Mouse (Mus musculus) left cerebral cortex, adult 18-20 months (tissue): ENCODE measurements around the gene Bri3bp. TPM values are rescaled to one million over a fixed set of nuclear protein-coding genes. Genes with fewer than 3 reads are reported as not detected.
A peak's percentile ranks its signal among the peaks of the same experiment; 100 is the strongest.
"Not testable (repeated sequence)": the region's sequence is repeated elsewhere in the genome, so short reads cannot be mapped to it uniquely, and the experiment has no call there.

ENCODE experiments used
- DNase-seq, 2 experiments: peaks; one replicate each; pipeline ENCODE4 v3.0.0; 2021 to 2022; ENCODE audit warnings: low spot score in 2 of 2, mixed read lengths in 1 of 2
- long read RNA-seq, 2 experiments: library from polyadenylated mRNA; stranded (forward); transcript quantifications; one replicate each; pipeline ENCODE4 v2.0.0; 2021
- total RNA-seq, 2 experiments: library from RNA; stranded (reverse); gene quantifications; 2 replicates each; pipeline ENCODE4 v1.2.3; 2021

Bri3bp gene
- 10 to 100 TPM; 91.8 to 96.3 TPM for total RNA-seq
- long read RNA-seq, experiment 1, full-length matches to known transcripts: 23 of 41 reads
- long read RNA-seq, experiment 1, partial matches to known transcripts: 1 of 41 reads
- long read RNA-seq, experiment 1, other reads (novel, unspliced or antisense): 17 of 41 reads
- long read RNA-seq, experiment 2, full-length matches to known transcripts: 30 of 53 reads
- long read RNA-seq, experiment 2, partial matches to known transcripts: 0 of 53 reads
- long read RNA-seq, experiment 2, other reads (novel, unspliced or antisense): 23 of 53 reads

DNA sequence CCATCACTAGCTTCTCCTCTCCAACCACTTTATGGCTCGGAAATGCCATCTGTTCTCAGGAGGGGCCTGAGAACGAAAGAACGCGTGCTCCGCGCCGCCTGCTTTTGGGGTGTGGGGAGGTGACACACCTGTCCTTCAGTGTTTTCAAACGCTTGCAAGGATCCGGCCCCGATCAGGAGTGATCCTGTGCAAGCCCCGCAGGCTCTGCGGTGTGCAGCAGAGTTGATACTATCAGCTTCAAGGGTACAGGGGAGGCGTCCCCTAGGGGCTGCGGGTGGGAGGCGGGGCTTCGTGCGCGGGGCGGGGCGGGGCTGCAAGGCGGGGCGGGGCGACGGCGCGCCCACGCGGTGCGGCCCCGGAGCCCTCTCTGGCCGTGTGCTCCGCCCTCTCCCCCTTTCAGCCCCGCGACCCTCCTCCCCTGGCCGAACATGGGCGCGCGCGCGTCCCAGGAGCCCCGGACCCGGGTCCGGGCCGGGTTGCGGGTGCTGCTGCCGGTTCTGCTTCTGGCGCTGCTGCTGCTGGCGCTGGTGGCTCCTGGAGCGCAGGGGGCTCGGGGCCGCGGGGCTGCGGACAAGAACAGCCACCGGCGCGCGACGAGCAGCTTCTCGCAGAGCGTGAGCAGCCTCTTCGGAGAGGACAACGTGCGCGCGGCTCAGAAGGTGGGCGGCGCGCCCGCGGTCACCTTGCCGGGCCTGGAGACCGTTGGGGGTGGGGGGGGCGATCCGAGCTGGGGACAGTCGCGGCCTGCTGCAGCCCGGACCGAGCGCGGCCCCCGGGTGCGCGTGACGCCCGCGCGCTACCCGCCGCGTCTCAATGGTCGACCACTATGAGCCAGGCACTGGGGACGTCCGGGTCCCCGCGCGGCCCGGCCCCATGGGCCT, at the start of gene Bri3bp:
Gene Bri3bp (plus strand): TSS at position 335 of the 881 bp plus-strand sequence.
- peak; percentile 44 to 54 for DNase-seq

GRCm38 (mm10) chr5:125391609-125392008, 49.8 kb upstream of the Bri3bp start:
- peak; percentile 84 to 88 for DNase-seq

- DNase-seq: not testable (repeated sequence)
These were observed 49.2 kb upstream of the Bri3bp start for GRCm38 (mm10) chr5:125392176-125392575.

DNA sequence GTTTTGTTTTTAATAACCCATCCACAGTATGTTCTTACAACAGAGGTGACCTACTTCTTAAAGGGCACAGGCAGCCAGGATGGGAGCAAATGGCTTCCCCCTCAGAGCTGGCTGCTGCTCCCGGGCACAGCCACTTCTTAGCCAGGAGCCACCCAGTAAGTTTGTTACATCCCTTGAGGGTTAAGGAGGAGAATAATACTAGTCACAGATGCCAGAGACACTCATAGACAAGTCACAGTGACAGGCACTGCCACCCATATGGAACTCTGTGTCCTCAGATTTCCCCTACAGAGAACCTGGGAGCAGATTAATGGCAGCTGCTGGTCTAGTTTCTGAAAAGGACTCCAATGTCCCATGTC, 48.8 kb upstream of the Bri3bp start:
- no peak for DNase-seq

DNA sequence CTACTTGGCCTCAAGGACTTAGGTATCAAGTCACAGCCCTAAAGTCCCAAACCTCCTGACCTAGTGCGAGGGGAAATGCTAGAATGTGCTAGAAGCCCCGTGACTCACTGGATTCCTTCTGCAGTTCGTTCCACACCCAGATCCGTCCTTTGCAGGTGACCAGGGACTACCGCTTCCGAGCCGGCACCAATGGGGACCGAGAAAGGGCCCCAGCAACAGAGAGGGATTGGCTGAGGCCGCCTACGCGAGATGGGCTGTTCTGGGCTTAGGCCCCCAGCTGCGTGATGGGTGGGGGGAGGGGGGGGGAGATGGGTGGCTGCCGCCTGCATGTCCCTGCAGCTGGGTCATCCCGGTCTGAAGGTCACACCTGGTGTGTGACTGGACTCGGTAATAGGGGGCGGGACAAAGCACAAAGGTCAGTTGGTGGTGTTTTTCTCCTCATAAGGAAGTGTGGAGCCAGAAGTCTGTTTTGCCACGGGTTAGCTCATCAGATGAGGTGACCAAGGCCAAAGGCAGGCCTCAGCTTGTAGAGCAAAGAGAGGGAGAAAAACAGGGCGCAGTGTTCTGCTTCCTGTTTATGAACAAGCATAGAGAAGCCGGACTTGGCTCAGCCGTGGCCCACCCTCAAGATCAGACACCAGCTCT, 48.3 kb upstream of the Bri3bp start:
- DNase-seq: peak; percentile 96 to 97

DNA sequence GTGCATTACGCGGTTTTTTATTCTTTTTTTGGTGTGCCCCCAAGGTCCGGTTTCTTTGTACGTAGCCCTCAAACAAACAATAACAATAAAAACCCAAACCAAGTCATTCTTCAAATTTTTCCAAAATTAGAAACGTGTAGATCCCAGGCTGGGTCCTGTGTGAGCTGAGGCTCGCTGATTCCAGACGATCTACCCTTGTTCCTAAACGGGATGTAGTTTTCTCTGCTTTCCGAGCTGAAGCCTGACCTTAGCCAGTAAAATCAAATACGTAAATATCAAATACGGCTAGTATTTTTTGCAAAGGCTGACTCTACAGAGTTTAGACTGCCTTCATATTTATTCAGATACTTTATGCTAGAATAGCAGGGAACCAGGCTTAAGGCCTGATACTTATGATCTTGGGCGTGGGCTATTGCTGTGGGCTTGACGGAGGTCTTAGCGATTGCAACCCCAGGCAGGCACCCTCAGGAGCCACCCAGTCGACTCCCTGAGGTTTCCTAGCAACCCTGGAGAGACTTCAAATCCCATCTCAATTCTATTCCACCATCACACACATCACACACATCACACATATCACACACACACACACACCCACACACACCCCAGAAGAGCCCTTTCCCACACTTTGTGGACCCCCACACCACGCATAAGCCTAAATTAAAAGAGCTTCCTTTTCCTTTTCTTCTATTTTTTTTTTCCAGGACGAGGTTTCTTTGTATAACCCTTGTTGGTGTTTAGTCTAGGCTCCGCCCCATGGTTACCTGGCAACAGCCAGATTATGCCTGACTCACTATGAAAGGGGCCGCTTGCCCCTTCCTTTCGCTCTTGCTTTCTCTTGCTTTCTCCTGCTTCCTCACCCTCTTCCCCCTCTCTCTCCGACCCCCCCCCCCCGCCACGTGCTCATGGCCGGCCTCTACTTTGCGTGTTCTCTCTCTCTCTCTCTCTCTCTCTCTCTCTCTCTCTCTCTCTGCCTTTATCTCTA, 47.5 kb upstream of the Bri3bp start:
- peak; percentile 57 to 66 for DNase-seq

GRCm38 (mm10) chr5:125395008-125395407, 46.4 kb upstream of the Bri3bp start:
- no peak for DNase-seq

- no peak for DNase-seq
These were observed 40.5 kb upstream of the Bri3bp start for GRCm38 (mm10) chr5:125400903-125401302.

- DNase-seq: no peak
These were observed 38.9 kb upstream of the Bri3bp start for GRCm38 (mm10) chr5:125402476-125402875.

- DNase-seq: no peak
These were observed 38.4 kb upstream of the Bri3bp start for GRCm38 (mm10) chr5:125402991-125403390.

GRCm38 (mm10) chr5:125403481-125404465, 37.6 kb upstream of the Bri3bp start:
- DNase-seq: peak; percentile 84

DNA sequence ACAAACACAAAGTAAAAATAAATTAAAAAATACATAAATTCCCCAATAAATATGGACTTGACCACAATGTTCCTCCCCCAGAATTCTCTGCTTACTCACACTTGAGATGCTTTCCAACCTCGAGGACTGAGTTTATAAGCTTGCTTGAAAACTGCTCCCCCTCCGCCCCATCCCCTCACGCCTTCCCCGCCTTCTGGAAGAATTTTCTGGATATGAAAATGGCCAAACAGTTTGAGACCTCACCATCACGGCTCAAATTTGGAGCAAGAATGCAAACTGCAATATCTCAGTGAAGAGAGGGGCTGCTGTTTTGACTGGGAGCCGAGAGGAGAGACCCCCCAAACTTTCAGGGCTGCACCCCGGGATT, 36.8 kb upstream of the Bri3bp start:
- peak in 1 of 2 experiments; percentile 28 for DNase-seq

DNA sequence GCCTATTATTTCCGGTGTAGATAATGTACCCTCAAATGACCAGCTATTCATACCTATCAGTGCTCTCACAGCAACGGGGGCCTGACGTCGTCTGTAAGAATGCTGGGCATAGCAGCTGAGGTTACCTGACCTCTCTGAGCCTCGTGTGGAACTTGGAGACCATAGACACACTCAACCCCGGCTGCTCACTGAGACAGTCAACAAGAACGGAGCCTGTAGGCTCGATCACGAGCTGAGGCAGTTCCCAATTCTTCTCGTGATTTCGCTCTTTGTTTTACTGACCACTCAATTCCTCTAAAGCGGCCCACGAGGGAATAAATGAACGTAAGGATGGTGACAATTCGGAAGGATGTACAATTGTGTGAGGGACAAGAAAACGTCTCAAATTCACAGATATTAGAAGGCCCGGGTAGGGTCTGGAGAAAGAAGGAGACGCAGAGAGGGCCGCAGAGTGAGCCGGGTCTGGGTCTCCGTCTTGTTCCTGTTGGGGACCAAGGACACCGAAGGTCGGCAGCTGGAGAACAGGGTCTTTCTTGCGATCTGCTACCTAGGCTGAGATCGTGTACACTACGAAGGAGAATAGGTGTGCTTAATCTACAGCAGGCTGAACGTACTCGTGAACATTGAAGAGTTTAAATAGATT, 36.3 kb upstream of the Bri3bp start:
- peak; percentile 57 to 61 for DNase-seq

GRCm38 (mm10) chr5:125405546-125406248, 35.7 kb upstream of the Bri3bp start:
- peak; percentile 84 to 86 for DNase-seq

DNA sequence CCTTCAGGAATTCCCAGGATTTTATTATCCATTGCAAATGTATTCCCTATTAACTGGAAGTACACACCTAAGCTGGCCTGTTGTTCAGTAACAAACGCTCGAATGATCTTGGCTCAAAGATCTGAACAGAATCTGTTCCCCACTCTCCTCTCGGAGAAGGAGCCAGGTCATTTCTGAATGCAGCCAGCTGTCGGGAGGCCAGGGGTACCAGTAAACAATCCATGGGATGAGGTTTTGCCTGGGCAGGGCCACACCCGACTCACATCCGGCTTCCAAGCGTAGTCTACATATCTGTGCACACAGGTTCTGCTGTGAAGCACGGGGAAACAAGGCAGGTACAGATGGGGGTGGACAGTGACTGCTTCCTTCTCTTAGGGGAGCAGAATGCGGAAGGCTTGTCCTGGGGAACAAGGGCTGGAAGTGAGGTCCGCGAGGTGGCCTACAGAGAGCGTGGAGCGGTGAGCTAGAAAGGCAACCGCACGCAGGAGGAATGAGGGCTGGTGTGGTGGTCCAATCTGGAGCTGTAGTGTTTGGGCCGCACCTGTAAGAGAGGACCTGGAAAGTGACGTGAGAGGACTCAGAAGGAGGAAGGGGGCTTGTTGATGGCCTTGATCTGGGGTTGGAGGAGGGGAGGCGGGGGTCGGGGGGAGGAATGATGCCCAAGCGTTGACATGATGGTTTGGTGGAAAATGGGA, 34.9 kb upstream of the Bri3bp start:
- DNase-seq: peak; percentile 44 to 53

- DNase-seq: no peak
These were observed 34.1 kb upstream of the Bri3bp start for GRCm38 (mm10) chr5:125407020-125407830.
